Mouse (Mus musculus): ENCODE measurements around the gene Stk10.
"Not testable (repeated sequence)": the region's sequence is repeated elsewhere in the genome, so short reads cannot be mapped to it uniquely, and the experiment has no call there.

Stk10 gene

GRCm38 (mm10) chr11:32605131-32605860, 72.2 kb downstream of the Stk10 start:
- peak; percentile 64 for DNase-seq

- DNase-seq: no peak
Observed at GRCm38 (mm10) chr11:32605907-32606306, 72.8 kb downstream of the Stk10 start.

- DNase-seq: peak in 1 of 2 experiments; percentile 50
Observed at GRCm38 (mm10) chr11:32607319-32607718, 74.2 kb downstream of the Stk10 start.

GRCm38 (mm10) chr11:32610616-32611015, 77.5 kb downstream of the Stk10 start:
- DNase-seq: no peak

- no peak for DNase-seq
Observed at GRCm38 (mm10) chr11:32612304-32612703, 79.2 kb downstream of the Stk10 start.

- no peak for DNase-seq
Observed at GRCm38 (mm10) chr11:32614463-32614862, 81.4 kb downstream of the Stk10 start.

- DNase-seq: no peak
Observed at GRCm38 (mm10) chr11:32615561-32615960, 82.5 kb downstream of the Stk10 start.

- DNase-seq: no peak
Observed at GRCm38 (mm10) chr11:32616091-32616490, 83.0 kb downstream of the Stk10 start.

GRCm38 (mm10) chr11:32618036-32618435, 84.9 kb downstream of the Stk10 start:
- peak; percentile 47 to 60 for DNase-seq

GRCm38 (mm10) chr11:32618641-32619040, 85.5 kb downstream of the Stk10 start:
- not testable (repeated sequence) for DNase-seq

- DNase-seq: peak; percentile 61 to 72
Observed at GRCm38 (mm10) chr11:32619257-32619816, 86.2 kb downstream of the Stk10 start.

- no peak for DNase-seq
Observed at GRCm38 (mm10) chr11:32619866-32620456, 86.9 kb downstream of the Stk10 start.

- DNase-seq: no peak
Observed at GRCm38 (mm10) chr11:32621831-32622478, 88.8 kb downstream of the Stk10 start.

GRCm38 (mm10) chr11:32622479-32623190, 89.5 kb downstream of the Stk10 start:
- no peak for DNase-seq

GRCm38 (mm10) chr11:32623236-32623635, 90.1 kb downstream of the Stk10 start:
- peak; percentile 69 to 80 for DNase-seq

GRCm38 (mm10) chr11:32623912-32624311, 90.8 kb downstream of the Stk10 start:
- DNase-seq: no peak

GRCm38 (mm10) chr11:32625677-32626076, 92.6 kb downstream of the Stk10 start:
- DNase-seq: peak; percentile 65 to 81

GRCm38 (mm10) chr11:32626079-32626478, 93.0 kb downstream of the Stk10 start:
- no peak for DNase-seq

GRCm38 (mm10) chr11:32627900-32628299, 94.8 kb downstream of the Stk10 start:
- no peak for DNase-seq

- no peak for DNase-seq
Observed at GRCm38 (mm10) chr11:32629713-32630211, 96.7 kb downstream of the Stk10 start.

GRCm38 (mm10) chr11:32632671-32633070, 99.6 kb downstream of the Stk10 start:
- DNase-seq: no peak

GRCm38 (mm10) chr11:32633542-32633941, 100.4 kb downstream of the Stk10 start:
- DNase-seq: no peak

- no peak for DNase-seq
Observed at GRCm38 (mm10) chr11:32634143-32634542, 101.0 kb downstream of the Stk10 start.
